Mouse (Mus musculus): ENCODE results near the gene Cbx4. TPM values are rescaled to one million over a fixed set of nuclear protein-coding genes. Genes with fewer than 3 reads are reported as not detected.

The Cbx4 gene
- polyA plus RNA-seq, 1 experiment from 2014 or later, result 7.0 TPM

DNA sequence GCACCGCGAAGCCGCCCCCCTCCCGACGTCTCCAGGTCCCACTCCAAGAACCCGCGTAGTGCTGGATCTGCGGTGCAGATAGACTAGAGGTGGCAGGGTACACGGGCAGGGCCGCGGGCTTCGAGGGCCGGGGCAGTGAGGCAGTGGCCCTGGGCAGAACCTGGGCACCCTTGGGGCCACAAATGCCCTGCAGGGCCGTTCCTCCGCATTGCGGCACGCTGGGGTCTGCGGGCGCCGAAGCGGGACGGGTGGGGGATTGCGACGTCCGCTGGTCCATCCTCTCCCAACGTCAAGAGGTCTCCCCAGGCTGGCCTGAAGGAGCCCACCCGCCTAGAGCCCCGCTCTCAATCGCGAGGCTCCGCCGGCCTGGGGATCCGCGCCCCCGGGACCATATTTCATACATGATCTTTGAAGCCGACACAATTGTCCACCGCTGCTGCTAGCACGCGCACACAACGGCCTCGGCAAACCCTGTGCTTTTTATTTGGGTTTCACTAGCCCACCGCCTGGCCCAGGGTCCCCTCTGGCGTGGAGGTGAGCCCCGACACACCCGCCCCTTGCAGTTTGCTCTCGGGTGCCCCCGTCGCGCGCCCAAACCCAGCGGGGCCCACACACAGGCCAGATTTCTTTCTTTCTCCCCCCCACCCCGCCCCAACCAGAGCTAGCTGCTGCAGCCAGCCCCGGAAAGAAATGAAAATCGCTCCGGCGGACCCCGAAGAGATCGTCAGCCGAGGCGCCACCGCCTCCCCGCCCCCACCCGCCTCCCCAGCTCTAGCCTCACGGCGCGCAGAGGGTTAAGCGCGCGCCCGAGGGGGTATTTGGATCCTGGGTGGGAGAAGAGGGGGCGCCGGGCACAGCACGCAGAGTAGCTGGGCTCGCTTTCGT is 4.3 kb upstream of the Cbx4 start:
- H3K9ac ChIP-seq (ENCODE audit: low read length), result peak overlapping the region; percentile 57
- peaks cover 52% of the 10 kb centered on the region for H3K27me3 ChIP-seq (ENCODE audit: control insufficient read depth, insufficient read depth, low read length)
- peak overlapping the region; percentile 99 for H3K4me2 ChIP-seq (ENCODE audit: low read depth, low read length, severe bottlenecking)
- no peak for ATAC-seq (replicated peaks; ENCODE audit: low FRiP score)
- no peak overlapping the region for H3K27ac ChIP-seq (ENCODE audit: low read depth, low read length)
- DNase-seq (ENCODE audit: low spot score), result peak; percentile 75
- H3K4me3 ChIP-seq (ENCODE audit: low read depth, low read length), result peak overlapping the region; percentile 50
- H3K9me3 ChIP-seq (ENCODE audit: control insufficient read depth, low read length), result no peaks in the 10 kb centered on the region
- H3K36me3 ChIP-seq (ENCODE audit: control insufficient read depth, insufficient read depth, low read length), result no peaks in the 10 kb centered on the region
- peaks cover 28% of the 10 kb centered on the region for H3K4me1 ChIP-seq (replicated peaks; ENCODE audit: control insufficient read depth, insufficient read depth, low read length)
- WGBS, result under 1% methylated on average over 74 of the region's 75 CpGs

DNA sequence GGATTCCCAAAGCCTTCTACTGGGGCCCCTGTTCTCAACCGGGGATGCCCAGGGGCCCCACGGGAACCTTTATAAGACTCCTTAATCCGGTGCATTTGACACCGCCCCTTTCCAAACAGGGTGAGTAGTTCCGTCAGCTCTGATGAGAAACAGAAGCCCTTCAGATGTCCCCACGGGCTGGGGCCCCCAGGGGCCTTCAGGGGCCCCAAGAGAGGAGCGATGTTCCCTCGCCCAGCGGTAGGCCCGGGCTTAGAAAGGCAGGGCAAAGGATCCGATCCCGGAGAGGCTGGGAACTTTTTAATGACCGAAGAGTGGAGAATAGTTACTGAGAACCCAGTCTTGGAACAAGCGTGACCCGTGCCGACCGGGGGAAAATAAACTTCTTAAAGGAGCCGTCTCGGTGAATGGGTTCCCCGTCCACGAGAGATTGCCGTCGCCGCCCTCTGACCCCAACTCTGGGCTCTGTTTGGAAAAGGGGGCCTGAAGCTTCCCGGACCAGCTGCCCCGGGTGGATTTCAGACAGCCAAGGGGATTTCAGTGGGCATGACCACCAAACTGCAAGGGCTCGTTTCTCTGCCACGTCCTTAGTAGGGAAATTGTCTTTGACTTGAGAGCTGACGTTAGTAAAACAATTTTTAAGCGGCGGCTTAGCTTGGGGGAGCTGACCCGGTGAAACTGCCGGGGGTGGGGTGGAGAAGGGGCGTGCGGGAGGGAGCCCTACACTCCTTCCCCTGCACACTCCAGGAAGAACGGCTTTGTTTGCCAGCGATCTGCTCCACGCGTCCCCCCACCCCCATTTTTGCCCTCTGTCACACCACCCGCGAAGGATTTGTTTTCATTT is 3.4 kb upstream of the Cbx4 start:
- under 1% methylated on average over 41 of the region's 41 CpGs for WGBS
- Histone ChIP-seq H3K4me2 (ENCODE audit: low read depth, low read length, severe bottlenecking) (peak overlapping the region; percentile 99; the same call in 1 of the 2 replicates), H3K4me3 (ENCODE audit: low read depth, low read length) (peak overlapping the region; percentile 50), H3K9ac (ENCODE audit: low read length) (peak overlapping the region; percentile 57), H3K27me3 (ENCODE audit: control insufficient read depth, insufficient read depth, low read length) (peaks cover 52% of the 10 kb centered on the region), H3K27ac (ENCODE audit: low read depth, low read length) (no peak overlapping the region), H3K9me3 (ENCODE audit: control insufficient read depth, low read length) (no peaks in the 10 kb centered on the region), H3K36me3 (ENCODE audit: control insufficient read depth, insufficient read depth, low read length) (no peaks in the 10 kb centered on the region), H3K4me1 (replicated peaks; ENCODE audit: control insufficient read depth, insufficient read depth, low read length) (peaks cover 33% of the 10 kb centered on the region)
- DNase-seq (ENCODE audit: low spot score) (peak; percentile 57), ATAC-seq (replicated peaks; ENCODE audit: low FRiP score) (no peak)

DNA sequence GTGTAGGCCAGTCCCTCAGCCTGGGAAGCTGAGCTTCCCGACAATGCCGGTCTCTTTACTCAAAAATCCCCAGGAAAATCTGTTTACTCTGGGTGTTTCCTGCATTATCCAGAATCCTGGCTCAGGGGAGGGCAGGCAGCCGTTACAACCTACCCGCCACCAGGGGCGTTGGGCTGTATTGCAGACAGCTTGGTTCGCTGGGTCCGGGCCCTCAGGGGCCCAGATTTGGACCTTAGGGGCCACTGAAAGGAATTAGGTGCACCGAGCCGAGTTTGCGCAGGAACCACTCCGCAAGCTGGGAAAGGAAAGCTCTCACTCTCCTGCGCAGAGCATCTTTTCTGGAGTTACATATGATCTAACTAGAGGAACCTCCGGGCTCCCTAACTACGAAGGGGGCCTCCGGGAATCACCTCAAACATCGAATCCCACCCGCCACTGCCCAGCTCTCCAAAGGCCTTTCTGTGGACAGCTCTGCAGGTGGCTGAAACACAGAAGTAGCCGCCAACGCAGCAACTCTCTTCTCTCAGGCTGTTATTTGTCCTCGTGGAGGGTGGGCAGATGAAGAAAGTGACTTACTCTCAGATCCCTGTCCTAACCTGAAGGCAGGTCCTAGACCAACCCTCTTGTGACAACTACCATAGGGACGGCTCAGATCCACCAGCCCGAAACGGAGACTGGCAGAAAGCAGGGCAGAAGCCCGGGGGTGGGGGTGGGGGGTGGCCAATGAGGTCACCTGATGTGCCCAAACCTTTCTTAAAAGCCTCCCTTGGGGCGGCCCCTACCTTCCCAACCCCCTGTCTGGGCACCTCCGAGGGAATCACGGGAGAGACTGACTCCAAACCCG is 2.6 kb upstream of the Cbx4 start:
- no peak for ATAC-seq (replicated peaks; ENCODE audit: low FRiP score)
- H3K4me1 ChIP-seq (replicated peaks; ENCODE audit: control insufficient read depth, insufficient read depth, low read length), result peaks cover 41% of the 10 kb centered on the region

DNA sequence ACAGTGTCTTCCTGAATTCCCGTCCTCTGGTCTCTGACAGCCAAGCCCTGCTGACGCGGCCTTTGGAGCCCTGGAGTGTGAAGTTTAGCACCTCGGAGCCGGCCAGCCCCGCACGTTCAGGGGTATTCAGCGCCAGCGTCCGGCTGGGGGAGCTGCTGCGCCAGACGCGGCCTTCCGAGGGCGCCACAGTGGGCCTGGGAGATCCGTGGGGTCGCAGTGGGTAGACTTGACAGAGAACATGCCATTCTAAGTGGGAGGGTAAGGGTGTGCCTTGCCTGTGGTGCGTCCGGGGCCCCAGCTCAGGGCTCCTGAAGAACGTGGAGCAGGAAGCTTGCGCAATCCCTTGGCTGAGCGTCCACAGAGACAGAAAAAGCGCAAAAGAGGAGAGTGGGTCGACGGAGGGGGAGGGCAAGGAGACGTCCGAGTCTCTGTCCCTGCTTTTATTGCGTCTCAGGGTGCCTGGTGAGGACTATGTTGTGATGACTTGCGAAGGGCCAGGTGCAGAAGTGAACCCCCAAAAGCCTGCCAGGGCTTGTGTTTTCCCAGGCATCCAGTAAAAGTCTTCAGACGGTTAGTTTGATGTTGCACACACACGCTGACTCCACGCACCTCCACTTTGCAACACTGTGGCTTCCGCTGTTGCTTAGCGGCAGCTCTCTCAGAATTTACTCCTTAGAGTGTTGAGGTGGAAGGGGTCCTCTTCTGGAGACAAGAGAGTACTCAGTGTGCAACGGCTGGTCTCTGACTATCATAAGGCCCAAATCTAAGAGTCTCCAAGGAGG is 1.5 kb upstream of the Cbx4 start:
- no peak for ATAC-seq (replicated peaks; ENCODE audit: low FRiP score)
- Histone ChIP-seq H3K9ac (ENCODE audit: low read length) (no peak overlapping the region), H3K4me2 (ENCODE audit: low read depth, low read length, severe bottlenecking) (no peak overlapping the region), H3K27me3 (ENCODE audit: control insufficient read depth, insufficient read depth, low read length) (peaks cover 66% of the 10 kb centered on the region), H3K9me3 (ENCODE audit: control insufficient read depth, low read length) (no peaks in the 10 kb centered on the region), H3K4me3 (ENCODE audit: low read depth, low read length) (no peak overlapping the region), H3K27ac (ENCODE audit: low read depth, low read length) (no peak overlapping the region), H3K4me1 (replicated peaks; ENCODE audit: control insufficient read depth, insufficient read depth, low read length) (peaks cover 52% of the 10 kb centered on the region), H3K36me3 (ENCODE audit: control insufficient read depth, insufficient read depth, low read length) (no peaks in the 10 kb centered on the region)
- WGBS, result 1% methylated on average over 35 of the region's 35 CpGs
- DNase-seq (ENCODE audit: low spot score), result peak; percentile 69

More for the DNA sequence above, 2.6 kb upstream of the Cbx4 start:
- H3K4me2 ChIP-seq (ENCODE audit: low read depth, low read length, severe bottlenecking), result no peak overlapping the region
- H3K36me3 ChIP-seq (ENCODE audit: control insufficient read depth, insufficient read depth, low read length), result no peaks in the 10 kb centered on the region
- H3K27ac ChIP-seq (ENCODE audit: low read depth, low read length), result no peak overlapping the region
- H3K27me3 ChIP-seq (ENCODE audit: control insufficient read depth, insufficient read depth, low read length), result peaks cover 57% of the 10 kb centered on the region
- H3K9ac ChIP-seq (ENCODE audit: low read length), result no peak overlapping the region
- WGBS, result under 1% methylated on average over 28 of the region's 28 CpGs
- H3K4me3 ChIP-seq (ENCODE audit: low read depth, low read length), result no peak overlapping the region
- no peaks in the 10 kb centered on the region for H3K9me3 ChIP-seq (ENCODE audit: control insufficient read depth, low read length)
- DNase-seq (ENCODE audit: low spot score), result peak; percentile 70

DNA sequence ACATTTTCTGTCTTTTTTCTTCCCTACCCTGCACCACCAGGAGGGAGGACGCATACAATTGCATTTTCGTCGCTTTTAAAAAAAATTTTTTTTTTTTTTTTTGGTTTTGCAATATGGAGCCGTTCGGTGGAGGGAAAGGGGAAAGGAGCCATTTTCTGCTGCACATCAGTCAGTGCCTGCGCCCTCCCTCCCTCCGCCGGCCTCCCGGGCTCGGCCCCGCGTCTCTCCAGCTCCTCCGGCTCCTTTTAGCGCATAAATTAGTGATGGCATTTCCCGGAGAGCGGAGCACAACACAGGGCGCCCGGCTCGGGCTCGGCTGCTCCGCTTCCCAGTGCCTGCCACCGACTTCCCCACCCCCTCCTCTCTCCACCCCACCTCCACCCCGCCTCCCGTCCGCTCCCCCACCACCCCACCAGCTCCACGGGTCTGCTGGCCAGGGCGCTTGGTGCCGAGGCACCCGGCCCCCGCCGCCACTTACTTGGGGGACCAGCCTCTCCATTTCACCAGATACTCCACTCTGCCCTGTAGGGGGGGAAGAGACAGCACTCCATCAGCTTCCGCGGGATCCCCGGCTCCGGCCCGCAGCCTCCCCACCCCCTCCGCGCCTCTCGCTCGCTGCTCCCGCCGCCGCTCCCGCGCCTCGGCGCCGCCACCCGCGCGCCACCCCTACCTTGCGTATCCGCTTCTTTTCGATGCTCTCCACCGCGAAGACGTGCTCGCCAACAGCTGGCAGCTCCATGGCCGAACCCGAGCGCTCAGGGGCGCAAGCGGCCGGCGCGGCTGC is 550 bp downstream of the Cbx4 start:
- Histone ChIP-seq H3K27ac (ENCODE audit: low read depth, low read length) (peak overlapping the region; percentile 97), H3K27me3 (ENCODE audit: control insufficient read depth, insufficient read depth, low read length) (peaks cover 75% of the 10 kb centered on the region), H3K36me3 (ENCODE audit: control insufficient read depth, insufficient read depth, low read length) (no peaks in the 10 kb centered on the region), H3K9ac (ENCODE audit: low read length) (peak overlapping the region; percentile 86), H3K4me2 (ENCODE audit: low read depth, low read length, severe bottlenecking) (peak overlapping the region; percentile 84), H3K4me3 (ENCODE audit: low read depth, low read length) (peak overlapping the region; percentile 79), H3K4me1 (replicated peaks; ENCODE audit: control insufficient read depth, insufficient read depth, low read length) (peaks cover 58% of the 10 kb centered on the region), H3K9me3 (ENCODE audit: control insufficient read depth, low read length) (no peaks in the 10 kb centered on the region)
- WGBS, result under 1% methylated on average over 63 of the region's 66 CpGs
- ATAC-seq (replicated peaks; ENCODE audit: low FRiP score) (peak; percentile 62), DNase-seq (ENCODE audit: low spot score) (peak; percentile 86)

DNA sequence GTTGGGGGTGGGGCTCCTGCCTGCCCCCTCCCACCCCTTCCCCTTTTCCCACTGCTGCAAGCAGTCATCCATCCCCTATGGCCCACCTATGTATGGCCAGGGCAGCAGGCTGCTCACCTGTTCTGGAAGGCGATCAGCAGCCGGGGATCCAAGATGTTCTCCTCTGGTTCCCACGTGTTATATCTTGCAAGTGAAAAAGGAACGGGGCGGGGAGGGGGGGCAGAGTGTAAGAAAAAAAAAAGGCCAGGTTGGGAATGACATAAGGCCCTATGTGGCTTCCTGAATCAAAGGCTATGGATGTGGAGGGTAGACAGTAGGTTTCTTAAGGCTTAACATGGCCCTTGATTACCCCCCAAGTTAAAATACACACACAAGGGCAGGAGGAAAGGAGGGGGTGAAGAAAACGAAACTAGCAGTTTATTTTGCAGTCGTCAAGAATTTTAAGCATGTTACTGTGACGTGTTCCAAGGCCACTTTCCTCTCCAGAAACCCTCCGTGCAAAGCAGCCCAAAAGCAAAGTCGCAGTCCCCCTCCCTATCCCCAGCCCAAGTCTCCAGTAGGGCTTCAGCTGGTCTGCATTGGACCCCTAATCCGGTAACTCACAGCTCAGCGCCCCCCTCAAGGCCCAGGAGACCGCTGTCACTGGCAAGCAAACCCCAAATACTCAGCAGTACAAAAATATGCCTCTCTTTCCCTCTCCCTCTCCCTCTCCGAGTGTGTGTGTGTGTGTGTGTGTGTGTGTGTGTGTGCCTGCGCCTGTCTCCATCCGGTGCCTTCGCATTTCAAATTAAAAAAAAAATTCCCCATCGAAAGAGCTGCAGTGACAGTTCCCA is 1.4 kb downstream of the Cbx4 start:
- H3K4me2 ChIP-seq (ENCODE audit: low read depth, low read length, severe bottlenecking), result peak overlapping the region; percentile 84
- no peaks in the 10 kb centered on the region for H3K36me3 ChIP-seq (ENCODE audit: control insufficient read depth, insufficient read depth, low read length)
- peaks cover 73% of the 10 kb centered on the region for H3K27me3 ChIP-seq (ENCODE audit: control insufficient read depth, insufficient read depth, low read length)
- ATAC-seq (replicated peaks; ENCODE audit: low FRiP score) (no peak), DNase-seq (ENCODE audit: low spot score) (peak; percentile 66)
- peak overlapping the region; percentile 79 for H3K4me3 ChIP-seq (ENCODE audit: low read depth, low read length)
- peak overlapping the region; percentile 97 for H3K27ac ChIP-seq (ENCODE audit: low read depth, low read length)
- peaks cover 52% of the 10 kb centered on the region for H3K4me1 ChIP-seq (replicated peaks; ENCODE audit: control insufficient read depth, insufficient read depth, low read length)
- WGBS, result under 1% methylated on average over 18 of the region's 18 CpGs
- H3K9ac ChIP-seq (ENCODE audit: low read length), result peak overlapping the region; percentile 86
- no peaks in the 10 kb centered on the region for H3K9me3 ChIP-seq (ENCODE audit: control insufficient read depth, low read length)

Measured in forebrain, embryonic 11.5 days (tissue).